Mouse (Mus musculus) thymus, adult 2 months (tissue): ENCODE measurements around the gene Tcam1.

Experiments
- CTCF ChIP-seq: fragments of 200-500 bp; IDR thresholded peaks from 2 replicates; pipeline ENCODE4 v1.5.1; 2012; ENCODE audit warnings: mild to moderate bottlenecking, control low read depth, low read length, moderate library complexity, borderline replicate concordance; ENCODE audit not compliant: control insufficient read depth, poor library complexity, insufficient read depth; ENCODE audit errors: extremely low read depth
- POLR2A ChIP-seq: fragments of 200-500 bp; IDR thresholded peaks from 2 replicates; pipeline ENCODE4 v1.6.1; 2012; ENCODE audit warnings: mild to moderate bottlenecking, low read length, control low read depth, moderate library complexity; ENCODE audit not compliant: control insufficient read depth, poor library complexity, insufficient read depth; ENCODE audit errors: extremely low read depth

GRCm38 (mm10) chr11:106260826-106261450, 15.5 kb upstream of the Tcam1 start:
- TF ChIP-seq CTCF (no peak), POLR2A (no peak)
